Mouse (Mus musculus): Measurements from ENCODE around the gene Hsf2bp.

The Hsf2bp gene

DNA sequence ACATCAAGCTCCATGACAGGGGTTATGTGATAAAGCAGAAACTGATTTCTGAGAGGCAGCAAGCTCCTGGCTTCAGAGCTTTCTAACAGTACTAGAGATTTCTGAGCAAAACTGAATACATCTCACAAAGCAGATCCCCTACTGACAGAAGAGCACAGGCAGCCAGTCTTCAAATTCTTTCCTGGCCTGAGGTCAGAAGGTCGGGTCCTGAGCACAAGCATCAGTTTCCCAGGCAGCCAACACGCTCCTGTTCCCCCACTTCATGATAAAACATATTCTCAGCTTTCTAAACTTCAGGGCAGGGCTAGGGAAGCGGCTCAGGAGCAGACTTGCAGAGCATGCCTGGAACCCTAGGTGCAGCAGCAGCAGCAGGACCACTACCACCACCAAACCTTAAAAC is 52.7 kb downstream of the Hsf2bp start:
- no peak for DNase-seq (ENCODE audit: low spot score in 2 of 2)

DNA sequence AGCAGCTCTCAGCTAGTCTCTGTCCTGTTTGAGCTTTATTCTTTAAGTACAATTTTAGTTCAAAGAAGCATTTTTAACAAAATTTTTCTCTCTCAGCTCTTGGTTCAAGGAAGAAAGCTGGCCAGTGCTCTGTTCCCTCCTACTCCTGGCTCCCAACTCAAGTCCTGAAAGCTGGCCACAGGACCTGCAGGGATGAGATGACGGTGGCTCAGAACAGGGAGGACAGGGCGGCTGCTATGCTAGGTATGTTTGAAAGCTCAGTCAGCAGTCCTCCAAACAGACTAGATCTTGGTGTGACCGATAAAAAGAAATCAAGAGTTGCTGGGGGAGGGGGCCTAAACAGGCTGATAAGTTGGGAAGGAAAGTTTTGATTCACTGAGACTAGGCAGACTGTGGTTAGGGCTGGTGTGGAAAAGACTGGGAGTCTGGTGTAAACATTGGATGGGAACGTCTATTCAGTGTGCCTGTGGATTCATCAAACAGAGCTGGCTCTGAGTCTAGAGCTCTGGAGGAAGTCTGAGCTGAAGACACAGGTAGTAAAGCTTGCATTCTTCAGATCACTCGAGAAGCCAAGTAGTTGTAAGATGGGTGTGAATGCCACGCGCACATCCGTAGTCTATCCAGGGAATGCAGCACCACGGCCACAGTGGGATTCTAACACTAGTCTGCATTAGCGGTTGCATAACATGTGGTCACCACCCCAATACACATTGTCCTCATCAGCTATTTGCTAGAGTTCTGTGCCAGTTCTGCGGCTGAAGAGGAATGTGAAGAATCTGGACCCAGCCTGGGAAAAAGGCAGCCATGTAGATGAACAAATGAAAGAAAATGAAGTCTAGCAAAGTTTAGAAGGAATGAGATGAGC is 53.6 kb downstream of the Hsf2bp start:
- DNase-seq (ENCODE audit: low spot score in 2 of 2): no peak

DNA sequence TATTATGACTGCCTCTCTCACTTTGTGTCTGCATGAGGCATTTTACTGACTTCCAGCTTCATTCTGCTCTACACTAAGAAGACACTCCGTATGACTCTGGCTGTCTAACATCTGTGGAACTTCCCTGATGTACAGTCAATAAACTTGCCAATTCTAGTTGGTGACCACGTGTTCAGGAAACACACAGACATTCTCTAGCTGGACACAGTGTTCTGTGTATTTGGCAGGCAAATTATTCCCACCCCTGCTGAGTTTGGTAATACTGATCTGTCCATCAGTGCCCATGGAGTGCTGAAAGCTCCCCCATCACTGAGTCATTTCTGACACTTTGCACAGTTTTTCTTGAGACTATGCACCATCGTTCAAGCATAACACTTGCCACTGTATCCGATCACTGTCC is 56.3 kb downstream of the Hsf2bp start:
- no peak for DNase-seq (ENCODE audit: low spot score in 2 of 2)

DNA sequence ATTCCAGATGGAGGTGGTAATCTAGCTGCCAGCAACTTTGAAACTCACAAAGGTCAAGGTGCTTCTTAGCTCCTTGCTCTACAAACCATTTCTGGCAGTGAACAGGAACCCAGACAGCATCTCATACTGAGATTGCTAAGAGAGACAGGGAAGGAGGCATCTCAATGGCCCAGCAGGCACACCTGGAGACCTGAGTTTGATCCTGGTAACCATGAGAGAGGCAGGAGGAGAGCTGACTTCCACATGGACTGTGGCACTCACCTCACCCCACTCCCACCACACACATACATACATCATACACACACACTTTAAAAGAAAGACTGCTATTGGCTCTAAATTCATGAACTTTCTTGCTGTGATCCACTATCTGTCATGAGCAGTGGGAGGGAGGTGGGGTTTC is 59.0 kb downstream of the Hsf2bp start:
- no peak for DNase-seq (ENCODE audit: low spot score in 2 of 2)

DNA sequence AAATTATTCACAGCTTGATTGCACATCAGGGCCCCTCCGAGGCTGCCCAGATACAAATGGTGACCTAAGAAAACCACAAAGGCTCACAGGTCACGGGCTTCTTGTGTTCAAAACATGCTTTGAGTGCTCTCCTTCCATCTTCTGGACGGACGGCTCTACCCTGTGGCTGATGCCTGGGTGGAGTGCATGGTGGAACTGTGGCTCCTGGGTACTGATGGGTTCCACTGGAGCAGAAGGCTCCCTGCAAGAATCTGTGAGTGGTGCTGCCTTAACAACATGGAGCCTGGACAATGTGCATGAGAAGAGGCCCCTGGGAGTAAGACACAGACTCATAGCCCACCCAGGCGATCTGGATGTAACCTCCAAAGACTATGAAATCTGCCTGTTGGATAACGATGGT is 59.6 kb downstream of the Hsf2bp start:
- DNase-seq (ENCODE audit: low spot score in 2 of 2): no peak

DNA sequence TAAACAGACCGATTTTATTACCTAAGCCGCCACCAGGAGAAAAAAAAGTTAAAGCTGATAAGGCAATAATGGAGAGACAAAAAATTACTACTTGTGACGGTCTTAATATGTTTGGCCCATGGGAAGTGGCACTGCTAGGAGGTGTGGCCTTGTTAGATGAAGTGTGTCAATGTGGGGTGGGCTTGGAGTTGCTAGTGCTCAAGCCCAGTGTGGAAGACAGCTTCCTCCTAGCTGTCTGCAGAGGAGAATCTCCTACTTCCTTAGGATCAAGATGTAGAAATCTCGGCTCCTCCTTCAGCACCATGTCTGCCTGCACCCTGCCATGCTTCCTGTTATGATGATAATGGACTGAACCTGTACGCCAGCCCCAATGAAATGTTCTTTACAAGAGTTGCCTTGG is 61.5 kb downstream of the Hsf2bp start:
- no peak for DNase-seq (ENCODE audit: low spot score in 2 of 2)

DNA sequence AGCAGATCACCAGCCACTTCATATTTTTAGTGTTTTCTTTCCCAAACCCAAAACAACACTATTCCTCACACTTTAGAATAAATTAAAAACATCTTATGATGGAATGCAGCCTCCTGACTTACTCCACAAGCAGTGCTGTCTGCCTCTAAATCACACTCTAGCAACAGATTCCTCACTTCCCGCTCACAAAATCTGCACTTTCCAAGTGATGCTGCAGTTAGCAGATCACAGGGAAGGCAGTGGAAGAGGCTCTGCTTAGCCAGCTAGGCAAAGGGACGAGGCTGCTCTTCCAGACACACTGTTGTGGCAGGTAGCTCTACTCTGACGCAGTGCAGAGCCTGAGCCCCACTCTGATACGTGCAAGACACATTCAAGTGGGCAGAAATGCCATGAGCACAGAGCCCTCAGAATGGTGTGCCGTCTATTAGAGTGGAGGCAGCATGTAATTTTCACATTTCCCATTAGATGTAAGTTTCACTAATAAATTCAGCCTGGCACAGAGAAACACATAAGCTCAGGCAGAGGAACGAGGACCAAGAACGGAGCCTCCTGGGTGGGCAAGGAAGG is 62.4 kb downstream of the Hsf2bp start:
- peak; percentile 13 for DNase-seq (ENCODE audit: low spot score in 2 of 2)

DNA sequence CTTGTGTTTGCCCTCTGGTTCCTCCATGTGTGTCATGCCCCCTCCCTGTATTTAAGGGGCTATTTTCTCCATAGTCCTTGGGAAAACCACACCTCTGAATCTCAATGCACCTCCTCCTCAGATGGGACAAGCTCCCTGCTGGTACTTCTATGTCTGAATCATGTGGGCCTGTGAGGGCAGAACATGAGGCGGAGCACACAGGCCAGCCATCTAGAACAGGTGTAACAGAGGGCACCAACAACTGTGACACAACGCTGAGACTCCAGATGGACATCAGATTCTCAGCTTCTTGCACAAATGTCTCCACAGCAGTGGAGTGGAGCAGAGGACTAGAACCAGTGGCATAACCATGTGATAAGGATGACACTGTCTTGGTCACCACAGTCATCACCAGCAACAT is 65.3 kb downstream of the Hsf2bp start:
- DNase-seq (ENCODE audit: low spot score in 2 of 2): no peak

DNA sequence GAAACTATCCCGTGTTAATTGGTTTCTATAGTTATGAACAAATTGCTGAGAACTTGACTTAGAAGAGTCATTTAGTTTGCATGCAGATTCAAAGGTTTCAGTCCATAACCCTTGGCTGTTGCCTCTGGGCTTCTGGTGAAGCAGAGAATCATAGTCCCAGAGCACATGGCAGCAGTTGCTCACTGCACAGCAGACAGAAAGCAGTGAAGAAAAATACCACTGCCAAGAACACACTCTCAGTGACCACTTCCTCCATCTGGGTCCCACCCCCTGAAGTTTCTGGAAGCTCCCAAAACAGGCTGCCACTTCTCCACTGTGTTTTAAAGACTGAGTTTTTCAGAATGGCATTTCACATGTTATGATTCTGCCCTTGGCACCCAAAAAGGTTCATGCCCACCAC is 67.3 kb downstream of the Hsf2bp start:
- DNase-seq (ENCODE audit: low spot score in 2 of 2): no peak

DNA sequence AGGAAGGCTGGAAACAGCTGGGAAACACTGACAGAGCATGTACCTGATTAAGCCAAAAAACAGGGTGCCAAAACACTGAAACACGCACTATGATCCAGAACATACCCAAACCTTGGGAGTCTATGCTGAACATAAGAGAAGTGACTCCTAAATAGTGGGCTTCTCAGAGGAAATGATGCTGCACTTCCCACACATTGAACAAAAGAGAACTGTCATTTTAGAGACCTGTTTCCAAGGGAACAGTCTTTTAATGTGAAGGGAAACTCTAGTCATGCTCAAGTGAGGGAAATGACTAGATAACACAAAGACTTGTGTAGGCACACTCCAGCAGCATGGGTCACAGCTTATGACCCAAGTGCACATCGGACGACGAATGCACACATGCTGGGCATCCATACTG is 68.8 kb downstream of the Hsf2bp start:
- DNase-seq (ENCODE audit: low spot score in 2 of 2): peak; percentile 6 to 7

DNA sequence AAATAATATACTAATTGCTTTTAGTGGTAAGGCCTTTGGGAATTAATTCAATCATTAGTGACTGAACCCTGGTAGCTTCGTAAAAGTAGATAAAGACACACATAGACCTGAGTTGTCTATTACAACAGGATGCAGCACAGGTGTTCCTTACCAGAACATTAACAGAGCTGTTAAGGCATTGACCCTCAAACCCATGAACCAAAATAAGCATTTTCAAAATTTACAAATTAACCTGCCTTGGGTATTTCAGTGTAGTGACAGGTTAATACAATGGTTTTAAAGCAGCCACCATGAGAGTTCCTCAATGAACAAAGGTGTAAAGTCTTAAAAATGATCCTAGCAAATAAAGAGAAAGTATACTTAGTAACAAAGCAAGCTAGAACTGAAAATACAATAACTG is 69.6 kb downstream of the Hsf2bp start:
- DNase-seq (ENCODE audit: low spot score in 2 of 2): no peak

DNA sequence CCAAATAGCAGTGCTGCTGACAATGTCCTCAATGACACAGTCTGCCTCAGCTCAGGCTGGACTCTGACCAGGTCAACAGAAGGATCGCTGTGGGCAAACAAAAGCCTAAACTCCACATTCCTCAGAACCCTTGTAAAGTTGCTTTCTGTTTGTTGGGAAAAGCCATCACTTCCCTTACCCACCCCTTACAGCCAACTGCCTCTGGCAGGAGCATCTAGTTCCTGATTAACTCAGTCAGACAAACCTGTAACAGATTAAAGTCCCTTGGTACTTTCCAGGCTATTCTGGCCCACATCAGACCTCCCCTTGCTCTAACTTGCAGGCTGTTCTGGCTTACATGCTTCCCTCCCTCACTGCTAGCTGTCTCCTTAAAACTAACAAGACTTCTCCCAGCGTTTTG is 70.5 kb downstream of the Hsf2bp start:
- DNase-seq (ENCODE audit: low spot score in 2 of 2): no peak

DNA sequence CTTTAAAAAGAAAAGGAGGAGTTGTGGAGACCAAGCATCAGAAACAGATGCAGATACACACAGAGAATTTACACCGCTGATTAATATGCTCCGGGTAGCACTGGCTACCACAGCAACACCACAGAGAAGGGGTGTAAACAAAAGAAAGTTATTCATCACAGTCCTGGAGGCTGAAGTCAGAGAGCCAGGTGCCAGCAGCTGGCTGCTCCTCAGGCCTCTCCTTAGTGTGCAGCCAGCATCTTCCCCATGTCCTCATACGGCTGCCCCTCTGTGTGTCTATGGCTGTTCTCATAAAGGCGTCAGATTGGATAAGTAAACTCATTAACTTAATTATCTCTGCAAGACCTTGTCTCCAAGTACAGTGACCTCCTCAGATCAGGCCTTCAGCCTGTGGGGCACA is 73.2 kb downstream of the Hsf2bp start:
- no peak for DNase-seq (ENCODE audit: low spot score in 2 of 2)

DNA sequence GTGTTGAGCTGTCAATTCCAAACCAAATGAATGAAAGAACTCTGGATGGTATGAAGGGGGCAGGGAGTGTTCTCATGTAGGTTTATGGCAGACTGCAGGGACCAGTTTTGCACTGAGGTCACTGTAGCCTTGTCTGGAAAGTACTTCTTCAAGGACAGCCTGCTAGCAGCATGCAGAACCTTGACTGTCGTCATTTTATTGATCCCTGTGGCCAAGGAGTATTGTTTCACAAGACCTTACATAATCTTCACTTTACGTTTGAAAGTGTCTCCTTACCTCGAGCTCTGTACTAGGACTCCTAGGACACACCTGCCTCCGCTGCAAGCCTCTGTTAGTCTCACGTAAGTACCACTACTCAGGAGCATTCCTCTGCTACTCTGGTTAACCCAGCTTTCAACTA is 73.9 kb downstream of the Hsf2bp start:
- DNase-seq (ENCODE audit: low spot score in 2 of 2): no peak

DNA sequence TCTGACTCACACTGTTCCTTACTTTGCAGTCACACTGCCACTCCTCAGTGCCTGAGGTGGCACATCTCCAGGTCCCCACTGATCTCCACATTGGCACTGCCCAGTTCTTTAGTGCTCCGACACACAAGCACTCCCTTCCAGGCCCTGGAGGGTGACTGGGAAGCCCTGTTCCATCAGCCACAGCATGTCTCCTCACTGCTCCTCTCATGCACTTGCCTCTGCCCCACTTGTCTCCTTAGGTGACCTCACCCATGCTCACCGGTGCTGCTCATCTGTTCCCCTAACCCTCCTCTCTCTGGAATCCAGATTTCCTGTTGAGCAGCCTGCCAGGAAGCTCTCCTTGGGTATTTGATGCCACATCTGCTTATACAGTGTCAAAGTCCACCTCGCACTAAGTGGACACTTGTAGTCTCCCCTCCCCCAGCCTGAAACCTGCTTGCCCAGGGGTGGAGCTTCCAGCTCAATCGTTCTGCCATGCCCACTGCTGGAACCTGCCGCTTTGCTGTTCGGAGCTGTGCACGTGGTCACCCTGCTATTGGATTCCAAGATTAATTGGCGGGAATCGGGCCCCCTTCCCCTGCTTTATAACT is 81.5 kb downstream of the Hsf2bp start:
- DNase-seq (ENCODE audit: low spot score in 2 of 2): no peak

DNA sequence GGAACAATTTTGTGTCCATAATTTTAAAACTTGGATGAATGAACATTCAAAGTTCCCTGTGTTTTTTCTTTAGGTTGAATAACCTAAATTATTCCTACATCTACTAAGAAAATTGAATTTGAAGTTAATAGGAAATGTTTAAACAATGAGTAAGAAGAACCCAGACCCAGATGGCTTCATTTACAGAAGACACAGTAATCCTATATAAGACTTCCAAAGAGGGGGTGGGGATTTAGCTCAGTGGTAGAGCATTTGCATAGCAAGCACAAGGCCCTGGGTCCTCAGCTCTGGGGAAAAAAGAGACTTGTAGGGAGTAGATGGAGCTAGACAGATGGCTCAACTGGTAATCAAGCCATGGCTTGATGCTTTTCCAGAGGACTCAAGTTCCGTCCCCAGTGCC is 87.1 kb downstream of the Hsf2bp start:
- DNase-seq (ENCODE audit: low spot score in 2 of 2): no peak

DNA sequence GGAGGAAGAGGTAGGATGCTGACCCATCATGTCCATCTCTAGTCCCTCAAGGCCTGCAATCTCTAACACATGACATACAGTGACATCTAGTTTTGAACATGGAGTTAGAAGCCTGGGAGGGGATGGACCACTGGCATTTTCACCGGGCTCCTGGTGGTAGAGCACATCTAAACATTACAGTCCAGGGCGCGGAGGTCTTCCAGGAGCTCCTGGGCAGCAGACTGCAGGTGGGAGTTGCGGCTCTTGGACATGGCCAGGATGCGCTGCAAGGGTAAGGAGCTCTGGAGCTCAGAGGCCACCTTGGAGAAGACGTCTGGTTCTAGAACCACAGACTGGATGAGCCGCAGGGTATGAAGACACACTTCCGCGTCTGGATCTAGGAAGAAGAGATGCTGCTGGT is 89.7 kb downstream of the Hsf2bp start:
- DNase-seq (ENCODE audit: low spot score in 2 of 2): no peak

DNA sequence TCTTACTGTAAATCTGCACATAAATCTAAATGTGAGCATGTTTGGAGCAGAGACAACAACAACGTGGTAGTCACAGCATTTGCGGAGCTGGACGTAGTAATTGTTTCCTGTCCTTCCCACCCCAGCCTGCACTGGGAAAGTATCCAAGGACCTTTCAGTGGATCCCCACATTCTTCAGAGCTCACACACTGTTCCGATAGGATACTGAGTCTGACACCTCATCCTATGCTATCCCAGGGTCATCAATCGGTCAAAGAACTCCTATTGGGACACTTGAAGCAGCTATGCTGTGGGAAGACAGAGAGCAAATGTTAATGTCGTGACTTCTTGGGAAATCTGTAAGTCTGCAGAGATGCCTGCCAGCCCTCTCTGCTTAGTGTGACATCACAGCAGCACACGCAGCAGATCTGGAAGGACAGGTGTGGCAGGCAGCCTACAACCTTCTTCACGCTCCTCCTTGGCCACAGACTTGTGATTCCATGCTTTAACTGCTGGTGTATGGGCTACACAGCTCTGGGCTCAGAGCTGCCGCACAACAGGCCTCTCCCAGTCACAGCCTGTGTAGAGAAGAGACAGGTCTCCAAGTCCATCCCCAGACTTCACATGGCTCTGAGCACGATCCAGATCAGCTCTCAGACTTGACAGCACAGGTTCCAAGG is 92.1 kb downstream of the Hsf2bp start:
- no peak for DNase-seq (ENCODE audit: low spot score in 2 of 2)

DNA sequence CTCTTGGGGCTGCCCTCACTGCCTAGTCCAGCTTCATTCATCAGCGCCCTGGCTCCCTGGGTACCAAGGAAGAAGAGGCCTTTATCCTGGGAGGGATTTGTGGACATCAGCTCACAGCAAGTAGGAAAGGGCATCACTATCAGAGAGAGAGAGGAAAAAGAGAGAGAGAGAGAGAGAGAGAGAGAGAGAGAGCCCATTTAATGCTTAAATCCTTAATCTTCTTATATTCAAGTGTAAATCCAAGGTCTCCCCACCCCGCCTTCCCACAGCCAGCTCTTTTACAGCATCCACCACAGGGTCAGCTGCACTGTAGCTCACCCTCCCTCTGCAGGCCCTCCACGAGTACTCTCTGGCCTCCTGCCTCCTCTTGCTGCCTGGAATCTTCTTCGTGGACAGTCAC is 94.5 kb downstream of the Hsf2bp start:
- no peak for DNase-seq (ENCODE audit: low spot score in 2 of 2)

DNA sequence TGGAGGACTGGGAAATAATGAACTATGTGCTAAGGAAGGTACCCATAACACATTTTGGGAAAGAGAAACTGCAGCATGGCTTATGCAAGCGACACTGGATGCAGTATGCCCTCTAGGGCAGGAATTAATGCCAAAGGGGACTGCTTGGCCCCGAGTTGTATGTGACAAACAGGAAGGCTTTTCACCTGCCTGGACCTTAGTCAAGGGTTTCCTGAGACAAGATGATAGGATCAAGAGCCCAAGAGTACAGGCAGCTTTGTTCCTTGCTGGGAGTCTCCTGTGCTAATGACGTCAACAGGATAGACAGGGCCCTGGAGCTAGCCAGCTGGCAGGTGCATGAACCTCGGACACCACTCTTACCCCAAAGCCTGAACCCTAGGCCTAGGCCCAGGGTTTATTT is 95.5 kb downstream of the Hsf2bp start:
- DNase-seq (ENCODE audit: low spot score in 2 of 2): no peak

DNA sequence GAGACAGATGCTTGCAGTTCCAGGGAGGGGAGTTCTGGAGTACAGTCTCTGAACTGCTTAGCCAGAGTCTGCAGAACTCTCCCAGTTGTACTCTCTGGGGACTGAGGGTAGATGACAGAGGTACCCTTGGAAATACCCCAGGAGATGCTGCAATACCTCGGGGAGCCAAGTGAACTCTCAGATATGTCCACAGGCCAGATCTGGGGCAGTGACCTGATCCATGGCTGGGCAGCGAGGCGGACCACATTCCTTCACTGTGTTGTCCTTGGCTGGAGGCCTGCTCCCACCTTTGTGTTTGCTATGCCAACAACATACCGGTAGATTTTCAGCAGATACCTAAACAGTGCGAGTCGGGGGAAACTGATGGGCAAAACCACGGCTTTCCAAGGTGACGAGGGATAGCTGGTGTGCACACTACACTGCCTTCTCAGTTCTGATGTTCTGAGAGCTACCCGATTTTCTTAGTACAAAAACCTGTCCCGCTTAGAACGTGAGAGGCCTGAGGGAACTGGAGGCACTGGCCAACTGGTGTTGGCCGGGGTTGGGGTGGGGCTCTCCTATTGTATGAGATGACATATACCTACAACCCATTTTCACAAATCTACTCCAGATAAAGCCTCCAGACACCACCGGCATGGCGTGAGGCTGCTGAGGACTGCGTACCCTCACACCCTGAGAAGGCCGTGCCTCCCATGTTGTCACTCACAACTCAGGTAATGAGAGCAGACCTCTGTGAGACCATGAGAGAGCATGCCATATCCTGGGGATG is 96.7 kb downstream of the Hsf2bp start:
- no peak for DNase-seq (ENCODE audit: low spot score in 2 of 2)
